Mouse (Mus musculus): ENCODE data around the gene Med29. TPM values are rescaled to one million over a fixed set of nuclear protein-coding genes. Genes with fewer than 3 reads are reported as not detected.

Med29 gene
- polyA plus RNA-seq (2012; rRNA removed), result 50.4 and 52.9 TPM in 2 replicates

DNA sequence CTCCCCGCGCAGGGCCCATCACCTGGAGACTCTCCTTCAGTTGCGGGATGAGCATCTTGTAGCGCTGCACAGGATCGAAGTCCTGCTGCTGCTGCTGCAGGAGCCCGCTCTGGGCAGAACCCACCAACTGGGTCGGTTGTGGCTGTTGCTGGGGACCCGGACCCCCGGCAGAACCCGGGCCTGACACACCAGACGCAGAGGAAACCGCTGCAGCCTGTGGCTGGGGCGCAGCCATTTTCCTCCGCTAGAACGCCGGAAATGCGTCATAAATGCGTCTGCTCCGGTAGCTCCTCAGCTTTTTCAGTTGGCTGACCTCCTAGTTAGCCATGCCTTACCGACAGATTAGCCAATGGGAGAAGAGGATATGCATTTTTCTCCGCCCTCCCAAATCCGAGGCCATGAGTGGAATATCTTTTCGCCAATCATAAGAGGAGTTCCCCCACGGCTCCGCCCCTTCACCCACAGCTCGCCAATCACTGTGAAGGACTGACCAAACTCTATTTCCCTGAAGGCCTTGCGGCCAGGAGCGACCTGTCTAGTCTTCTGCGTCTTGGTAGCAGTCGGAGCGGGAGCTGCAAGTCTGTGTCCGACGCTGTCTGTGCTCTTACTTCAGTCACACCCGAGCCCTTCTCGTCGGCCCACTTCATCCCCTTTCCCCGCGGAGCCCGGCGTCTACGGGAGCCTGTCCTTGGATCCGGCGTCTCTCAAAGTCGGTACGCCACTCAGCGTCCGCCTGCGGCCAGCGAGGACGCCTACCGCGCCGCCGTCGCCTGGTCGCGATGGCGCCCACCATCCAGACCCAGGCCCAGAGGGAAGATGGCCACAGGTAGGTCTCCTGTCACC lies at the start of gene Med29, which contains the start of gene Paf1:
Gene Med29, minus strand, starts transcription at position 280 of the 843 bp plus-strand sequence.
Gene Paf1, plus strand, starts transcription at position 523 of the 843 bp plus-strand sequence.
- WGBS, result under 1% methylated on average over 58 of the region's 58 CpGs
- no peak for DNase-seq (ENCODE audit: low read depth, low spot score)

DNA sequence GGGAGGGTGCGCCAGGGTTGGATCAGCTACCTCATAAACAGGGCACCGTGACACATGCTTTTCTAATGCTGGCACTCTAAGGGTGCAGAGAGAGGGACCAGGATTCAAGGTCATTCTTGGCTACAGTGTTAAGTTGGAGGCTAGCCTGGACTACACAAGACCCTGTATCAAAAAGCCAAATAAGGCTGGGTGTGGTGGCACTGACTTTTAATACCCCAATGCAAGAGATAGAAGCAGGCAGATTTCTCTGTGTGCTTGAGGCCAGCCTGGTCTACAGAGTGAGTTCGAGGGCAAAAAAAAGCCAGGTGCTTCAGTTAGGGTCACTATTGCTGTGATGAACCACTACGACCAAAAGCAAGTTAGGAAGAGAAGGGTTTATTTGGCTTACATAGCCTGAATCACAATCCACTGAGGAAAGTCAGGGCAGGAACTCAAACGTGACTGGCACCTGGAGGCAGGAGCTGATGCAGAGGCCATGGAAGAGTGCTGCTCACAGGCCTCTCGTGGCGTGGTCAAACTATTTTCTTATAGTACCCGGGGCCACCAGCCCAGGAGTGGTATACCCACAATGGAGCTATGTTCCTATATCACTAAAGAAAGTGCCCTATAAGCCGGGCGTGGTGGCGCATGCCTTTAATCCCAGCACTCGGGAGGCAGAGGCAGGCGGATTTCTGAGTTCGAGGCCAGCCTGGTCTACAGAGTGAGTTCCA lies 49.4 kb upstream of the Med29 start:
- no peak for DNase-seq (ENCODE audit: low read depth, low spot score)
- 83% methylated on average over 14 of the region's 14 CpGs for WGBS

DNA sequence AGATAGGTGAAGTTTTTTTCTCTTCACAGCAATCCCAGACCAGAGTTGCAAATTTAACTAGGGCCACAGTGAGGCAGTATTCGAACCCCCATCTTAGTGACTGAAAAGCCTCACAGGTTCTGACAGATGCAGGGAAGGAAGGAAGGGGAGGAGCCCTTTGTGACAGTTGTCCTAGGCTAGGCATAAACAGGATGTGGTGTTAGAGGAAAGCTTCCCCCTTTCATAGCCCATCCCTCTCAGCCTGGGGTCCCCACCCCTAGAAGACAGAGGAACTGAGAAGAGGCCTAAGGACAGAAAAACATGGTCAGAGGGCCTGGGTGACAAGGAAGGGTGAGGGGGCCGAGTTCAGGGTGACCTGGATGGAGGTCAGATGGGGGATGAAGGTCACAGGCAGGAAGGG lies 48.2 kb upstream of the Med29 start:
- DNase-seq (ENCODE audit: low read depth, low spot score), result no peak
- 62% methylated on average over 2 of the region's 2 CpGs for WGBS

DNA sequence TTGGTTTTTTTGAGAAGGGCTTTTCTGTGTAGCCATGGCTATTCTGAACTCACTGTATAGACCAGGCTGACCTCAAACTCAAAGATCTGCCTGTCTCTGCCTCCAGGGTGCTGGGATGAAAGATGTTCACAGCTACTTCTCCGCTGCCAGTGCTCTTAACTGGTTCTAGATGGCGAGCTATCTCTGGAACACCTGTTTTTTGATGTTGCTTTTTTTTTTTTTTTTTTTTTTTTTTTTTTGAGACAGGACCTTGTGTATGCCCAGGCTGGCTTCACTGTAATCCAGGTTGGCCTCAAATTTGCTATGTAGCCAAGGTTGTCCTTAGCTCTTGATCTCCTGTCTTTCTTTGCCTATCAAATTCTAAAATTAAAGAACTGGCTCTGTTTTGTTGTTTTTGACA lies 46.3 kb upstream of the Med29 start:
- DNase-seq (ENCODE audit: low read depth, low spot score), result no peak
- WGBS, result 87% methylated on average over 2 of the region's 2 CpGs

DNA sequence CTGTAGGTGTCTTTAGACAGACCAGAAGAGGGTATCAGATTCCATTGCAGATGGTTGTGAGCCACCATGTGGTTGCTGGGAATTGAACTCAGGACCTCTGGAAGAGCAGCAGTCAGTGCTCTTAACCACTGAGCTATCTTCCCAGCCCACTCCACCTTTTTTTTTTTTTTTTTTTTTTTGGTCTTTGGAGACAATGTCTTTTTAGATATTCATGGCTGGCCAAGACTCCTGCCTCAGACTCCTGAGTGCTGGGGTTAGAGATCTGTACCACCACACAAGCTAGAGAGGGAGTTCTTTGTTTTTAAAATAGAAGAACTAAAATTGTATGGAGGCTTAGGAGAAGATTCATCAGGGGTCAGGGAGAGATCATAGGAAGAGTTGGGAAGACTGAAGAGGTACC lies 45.5 kb upstream of the Med29 start:
- DNase-seq (ENCODE audit: low read depth, low spot score), result no peak

DNA sequence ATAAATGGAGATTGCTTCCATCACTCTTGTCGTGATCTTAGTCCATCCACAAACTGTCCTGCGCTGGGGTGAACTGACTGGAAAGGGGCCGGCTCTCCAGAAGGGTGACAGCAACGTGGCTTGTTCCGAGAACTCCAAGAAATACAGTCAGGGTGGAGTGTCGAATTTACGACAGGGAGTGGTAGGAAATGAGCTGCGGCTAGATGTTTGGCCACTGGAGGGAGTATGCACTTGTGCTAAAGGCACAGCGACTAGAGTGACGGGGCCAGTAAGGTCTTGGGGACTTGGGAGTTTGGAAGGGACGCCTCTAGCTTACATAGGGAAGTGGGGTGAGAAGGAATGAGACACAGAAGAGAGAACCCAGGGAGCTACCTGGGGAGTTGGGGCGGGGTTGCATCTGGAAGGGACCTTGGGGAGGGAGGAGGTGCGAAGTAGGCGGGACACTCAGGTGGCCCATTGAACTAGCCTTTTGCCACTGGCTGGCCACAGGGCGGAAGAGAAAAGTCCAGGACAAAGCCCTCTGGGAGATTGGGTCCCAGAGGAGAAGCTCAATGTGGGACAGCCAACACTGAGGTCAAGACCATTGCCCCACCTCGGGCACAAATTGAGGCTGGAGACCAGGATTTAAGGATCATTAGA lies 44.5 kb upstream of the Med29 start, which contains the start of gene Gmfg:
Gene Gmfg, plus strand, starts transcription at position 516 of the 639 bp plus-strand sequence.
- DNase-seq (ENCODE audit: low read depth, low spot score), result peak; percentile 85
- 2% methylated on average over 16 of the region's 16 CpGs for WGBS

DNA sequence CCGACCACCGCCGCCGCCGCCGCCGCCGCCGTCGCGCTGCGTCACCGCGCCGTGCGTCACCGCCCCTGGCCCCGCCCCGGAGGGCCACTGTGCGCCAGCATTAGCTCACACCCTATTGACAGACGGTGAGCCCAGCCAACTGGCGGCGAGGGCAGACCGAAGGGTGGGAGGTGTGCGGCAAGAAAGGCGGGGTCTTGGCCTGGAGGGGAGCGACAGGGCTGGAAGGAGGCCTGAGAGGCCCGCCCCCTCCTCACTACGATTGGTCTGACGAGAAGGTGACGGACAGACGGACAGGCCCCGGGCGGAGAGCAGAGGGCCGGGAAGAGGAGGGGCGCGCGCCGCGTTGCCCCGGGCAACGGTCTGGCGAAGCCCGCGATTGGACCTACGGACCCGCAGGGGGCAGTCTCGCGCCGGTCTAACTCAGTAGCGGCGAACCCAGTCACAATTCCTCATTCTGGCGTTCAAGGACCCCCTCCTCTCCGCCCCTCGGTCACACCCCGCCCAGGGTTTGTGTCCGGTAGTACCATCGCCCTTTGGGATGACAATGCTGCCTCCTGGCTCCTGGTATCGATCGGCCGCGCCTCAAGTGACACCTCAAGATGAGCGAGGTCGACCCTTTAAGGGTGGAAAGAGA lies 43.9 kb upstream of the Med29 start:
- under 1% methylated on average over 59 of the region's 64 CpGs for WGBS
- DNase-seq (ENCODE audit: low read depth, low spot score), result peak; percentile 98

DNA sequence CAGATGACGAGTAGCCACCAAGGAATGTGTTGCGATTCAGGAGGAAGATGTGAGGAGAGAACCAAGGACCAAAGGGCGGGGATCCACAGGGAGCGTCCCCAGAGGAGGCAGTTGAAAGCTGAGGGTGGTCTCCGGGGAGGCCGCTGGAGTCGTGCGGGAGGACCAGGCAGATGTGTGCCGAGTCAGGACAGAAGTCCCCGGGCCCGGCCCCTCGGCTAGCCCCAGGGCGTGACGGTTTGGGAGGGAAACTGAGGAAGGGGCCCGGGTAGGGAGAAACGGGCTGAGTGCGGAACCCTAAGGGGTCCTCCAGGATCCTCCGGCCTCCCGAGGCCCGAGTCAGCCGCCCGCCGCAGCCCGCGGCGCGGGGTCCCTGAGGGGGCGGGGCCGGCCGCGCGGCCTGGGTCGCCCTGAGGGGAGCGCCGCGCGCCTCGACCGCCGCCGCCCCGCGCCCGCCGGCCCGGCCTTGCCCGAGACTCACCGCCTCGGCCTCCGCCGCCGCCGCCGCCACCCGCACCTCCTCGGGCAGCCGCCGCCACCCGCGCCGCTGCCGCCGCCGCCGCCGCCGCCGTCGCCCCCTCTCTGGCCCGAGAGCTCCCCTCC lies 43.3 kb upstream of the Med29 start:
- 7% methylated on average over 61 of the region's 70 CpGs for WGBS
- no peak for DNase-seq (ENCODE audit: low read depth, low spot score)

DNA sequence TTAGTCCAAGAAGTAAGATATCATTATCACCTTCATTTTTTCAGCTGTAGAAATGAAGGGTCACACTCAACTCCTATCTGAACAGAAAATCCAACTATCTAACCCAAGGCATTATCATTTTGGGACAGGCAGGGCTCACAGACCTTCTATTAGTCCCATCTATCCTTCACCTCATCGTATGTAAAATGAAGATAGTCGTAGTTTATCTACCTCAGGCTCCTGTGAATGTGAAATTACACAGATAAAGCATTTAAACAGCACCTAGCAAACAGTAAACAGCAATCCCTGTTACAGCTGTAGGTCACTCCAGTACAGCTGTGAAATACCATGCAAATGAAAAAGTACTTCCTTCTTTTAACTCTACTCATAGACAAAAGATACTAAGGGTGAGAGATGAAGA lies 39.7 kb upstream of the Med29 start:
- DNase-seq (ENCODE audit: low read depth, low spot score), result no peak
- 82% methylated on average over 2 of the region's 2 CpGs for WGBS

DNA sequence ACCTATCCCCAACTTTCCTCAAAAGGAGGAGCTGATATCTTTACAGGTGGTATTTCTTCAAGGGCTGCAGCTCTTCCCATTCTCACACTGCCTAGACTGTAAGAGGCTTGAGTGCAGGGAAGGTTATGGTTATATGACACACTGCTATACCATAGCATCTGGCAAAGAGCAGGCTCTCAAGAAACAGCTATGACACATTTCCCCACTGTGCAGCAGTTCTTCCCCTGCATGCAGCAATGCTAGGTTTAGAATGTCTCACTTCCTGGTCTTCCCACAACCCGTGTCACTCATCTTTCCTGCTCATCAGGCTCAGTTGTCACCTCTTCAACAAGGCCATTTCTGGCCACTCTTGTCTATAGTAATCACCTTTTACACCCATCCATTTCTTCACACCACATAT lies 38.0 kb upstream of the Med29 start:
- WGBS, result 53% methylated on average over 1 of the region's 1 CpGs
- no peak for DNase-seq (ENCODE audit: low read depth, low spot score)

DNA sequence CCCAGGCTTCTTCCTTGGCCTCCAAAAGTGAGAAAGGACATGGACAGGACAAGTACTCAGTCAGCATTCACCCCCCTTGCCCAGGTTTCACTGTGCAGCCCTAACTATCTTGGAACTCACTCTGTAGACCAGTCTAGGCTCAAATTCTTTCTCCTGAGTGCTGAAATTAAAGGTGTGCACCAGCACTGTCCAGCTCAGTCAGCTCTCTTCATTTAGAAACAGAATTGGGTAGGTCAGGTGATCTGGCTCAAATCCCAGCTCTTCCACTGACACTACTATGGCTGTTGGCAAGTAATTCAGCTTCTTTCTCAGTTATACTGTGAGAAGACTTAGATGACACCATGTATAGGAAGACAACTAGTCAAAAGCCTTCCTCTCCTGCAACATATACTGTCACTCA lies 35.2 kb upstream of the Med29 start:
- DNase-seq (ENCODE audit: low read depth, low spot score), result no peak

DNA sequence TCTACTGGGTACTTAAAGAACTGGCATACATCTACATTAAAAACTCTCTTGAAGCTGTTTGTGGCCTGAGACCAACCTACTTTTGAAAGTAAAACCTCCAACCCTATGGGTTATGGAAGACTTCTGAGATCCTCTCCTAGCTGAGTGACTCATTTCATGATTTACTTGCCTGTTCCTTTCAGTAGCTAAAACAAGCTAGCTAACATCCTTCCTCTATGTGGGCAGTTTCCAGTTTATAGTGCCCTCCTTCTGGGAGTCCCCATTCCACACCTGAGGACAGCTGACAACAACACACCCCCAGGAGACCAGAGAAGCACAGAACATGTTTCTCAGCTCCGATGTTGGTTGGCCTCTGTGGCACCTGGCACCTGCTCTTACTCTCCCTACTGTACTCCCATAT lies 30.5 kb upstream of the Med29 start:
- 83% methylated on average over 1 of the region's 1 CpGs for WGBS
- no peak for DNase-seq (ENCODE audit: low read depth, low spot score)

DNA sequence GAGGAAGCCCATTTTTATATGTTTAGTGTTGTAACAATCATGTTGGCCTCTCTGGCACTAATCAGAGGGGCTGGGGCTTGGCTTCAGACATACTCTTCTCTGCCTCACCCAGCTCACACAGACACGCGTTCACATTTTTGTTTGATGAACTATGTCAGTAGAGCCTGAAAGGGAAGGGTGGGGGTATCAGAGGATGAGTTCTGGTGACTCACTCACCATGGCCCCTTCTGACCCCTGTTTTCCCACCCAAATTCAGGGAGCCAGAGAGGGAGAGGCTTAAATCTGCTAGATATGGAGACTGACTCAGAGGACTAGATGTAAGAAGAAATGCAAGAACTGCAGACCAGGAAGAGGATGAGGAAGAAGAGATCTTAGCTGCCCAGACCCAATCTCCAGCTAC lies 26.9 kb upstream of the Med29 start:
- DNase-seq (ENCODE audit: low read depth, low spot score), result no peak
- WGBS, result 94% methylated on average over 2 of the region's 2 CpGs

DNA sequence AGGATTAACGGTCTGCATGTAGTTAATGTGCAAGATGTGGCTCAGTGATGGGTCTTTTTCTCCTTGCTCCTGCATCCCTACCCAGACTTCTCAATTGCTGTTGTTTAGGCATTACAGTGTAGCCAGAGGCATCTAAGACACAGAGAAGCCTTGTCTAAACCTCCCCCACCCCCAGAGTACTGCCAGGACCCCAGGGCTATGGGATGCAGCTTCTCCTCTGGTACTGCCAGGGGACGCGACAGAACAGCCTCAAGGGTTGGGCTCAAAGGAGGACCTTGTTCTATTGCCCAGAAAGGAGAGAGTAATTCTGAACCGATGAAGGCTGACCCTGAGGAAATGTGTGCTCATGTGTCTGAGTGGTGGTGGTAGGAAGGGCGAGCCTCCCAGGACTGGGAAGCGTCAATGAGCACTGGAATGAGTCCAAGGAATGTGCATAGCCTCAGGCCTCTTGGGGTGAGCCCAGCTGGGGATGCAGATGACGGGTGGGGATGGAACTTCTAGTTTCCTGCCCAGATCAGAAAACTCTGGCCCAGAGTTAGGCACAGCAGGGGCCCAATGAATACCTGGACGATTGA lies 25.7 kb upstream of the Med29 start:
- 51% methylated on average over 8 of the region's 8 CpGs for WGBS

DNA sequence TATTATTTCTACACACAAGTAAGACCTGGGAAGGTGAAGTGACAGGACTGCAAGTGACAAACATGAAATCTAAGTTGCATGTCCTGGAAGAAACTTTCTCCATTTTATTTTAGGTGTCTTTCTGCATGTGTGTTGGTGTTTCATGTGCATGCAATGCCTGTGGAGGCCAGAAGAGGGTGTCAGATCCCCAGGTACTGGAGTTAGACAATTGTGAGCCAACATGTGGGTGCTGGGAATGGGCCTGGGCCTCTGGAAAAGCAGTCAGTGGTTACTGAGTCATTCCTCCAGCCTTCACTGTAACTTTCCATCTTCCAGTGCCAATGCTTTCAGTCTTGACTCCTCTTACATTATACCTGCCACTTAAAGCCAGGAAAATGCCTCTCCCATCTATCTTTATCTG lies 24.9 kb upstream of the Med29 start:
- DNase-seq (ENCODE audit: low read depth, low spot score), result no peak

More for the DNA sequence above, 25.7 kb upstream of the Med29 start:
- DNase-seq (ENCODE audit: low read depth, low spot score), result no peak

DNA sequence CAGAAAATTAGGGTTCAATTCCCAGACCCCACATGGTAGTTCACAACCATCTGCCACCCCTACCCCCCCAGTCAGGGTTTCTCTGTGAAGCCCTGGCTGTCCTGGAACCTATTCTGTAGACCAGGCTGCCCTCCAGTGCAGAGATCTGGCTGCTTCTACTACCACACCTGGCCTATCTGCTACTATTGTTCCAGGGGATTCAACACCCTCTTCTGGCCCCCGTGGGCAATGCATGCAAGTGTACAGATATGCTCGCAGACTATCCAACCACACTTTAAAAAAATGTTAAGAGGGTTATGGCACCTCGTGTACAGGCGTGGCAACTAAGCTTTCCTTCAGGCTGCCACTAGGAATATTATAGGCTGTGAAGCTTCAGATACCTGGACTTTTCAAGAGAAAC lies 20.3 kb upstream of the Med29 start:
- 49% methylated on average over 4 of the region's 4 CpGs for WGBS
- DNase-seq (ENCODE audit: low read depth, low spot score), result no peak

DNA sequence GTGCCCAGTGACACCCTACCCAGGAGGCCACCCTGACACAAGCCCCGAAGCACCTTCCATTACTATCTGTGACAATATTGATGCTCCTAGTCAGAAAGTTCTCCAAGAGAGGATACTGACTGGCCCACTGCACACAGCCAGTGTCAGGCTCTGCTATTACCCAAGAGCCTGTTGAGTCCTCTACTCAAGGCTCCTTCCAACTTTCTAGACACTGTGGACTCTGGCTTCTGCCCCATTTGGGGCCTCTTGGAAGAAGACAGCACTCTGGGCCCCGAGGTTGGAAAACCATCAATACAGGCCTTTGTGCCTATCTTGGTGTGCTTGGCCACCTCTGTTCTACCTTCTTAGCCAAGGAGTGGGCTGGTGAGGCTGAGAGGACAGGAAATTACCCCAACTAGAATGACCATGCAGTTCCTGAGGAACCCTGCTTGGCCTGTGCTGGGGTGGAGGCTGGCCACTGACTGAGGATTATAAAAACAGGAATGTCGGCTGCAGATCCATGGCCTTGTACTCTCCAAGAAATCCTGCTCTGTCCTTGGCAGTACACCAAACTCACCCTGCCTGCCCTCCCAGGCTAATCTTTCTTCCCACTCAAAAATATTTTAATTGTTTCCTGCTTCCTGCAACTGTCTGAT lies 18.4 kb upstream of the Med29 start:
- 42% methylated on average over 3 of the region's 3 CpGs for WGBS
- DNase-seq (ENCODE audit: low read depth, low spot score), result no peak

DNA sequence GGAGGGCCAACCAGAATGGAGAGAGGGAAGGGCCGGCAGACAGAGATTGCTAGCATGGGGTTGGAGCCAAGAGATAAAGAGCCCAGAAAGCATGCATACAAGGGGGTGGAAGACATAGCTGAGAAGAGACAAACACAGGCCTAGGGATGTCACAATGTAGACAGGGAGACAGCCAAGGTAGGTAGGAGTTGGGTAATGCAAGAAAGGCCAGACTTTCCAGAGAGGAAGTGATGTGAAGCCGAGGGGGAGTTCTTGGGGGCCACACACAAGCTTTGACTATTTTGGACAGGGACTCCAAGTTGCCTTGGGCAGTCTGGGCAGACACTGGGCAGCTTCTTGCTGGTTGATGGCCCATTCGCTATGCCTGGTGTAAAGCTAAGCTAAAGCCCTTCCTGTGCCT lies 9.4 kb upstream of the Med29 start:
- WGBS, result 76% methylated on average over 3 of the region's 3 CpGs
- DNase-seq (ENCODE audit: low read depth, low spot score), result no peak

DNA sequence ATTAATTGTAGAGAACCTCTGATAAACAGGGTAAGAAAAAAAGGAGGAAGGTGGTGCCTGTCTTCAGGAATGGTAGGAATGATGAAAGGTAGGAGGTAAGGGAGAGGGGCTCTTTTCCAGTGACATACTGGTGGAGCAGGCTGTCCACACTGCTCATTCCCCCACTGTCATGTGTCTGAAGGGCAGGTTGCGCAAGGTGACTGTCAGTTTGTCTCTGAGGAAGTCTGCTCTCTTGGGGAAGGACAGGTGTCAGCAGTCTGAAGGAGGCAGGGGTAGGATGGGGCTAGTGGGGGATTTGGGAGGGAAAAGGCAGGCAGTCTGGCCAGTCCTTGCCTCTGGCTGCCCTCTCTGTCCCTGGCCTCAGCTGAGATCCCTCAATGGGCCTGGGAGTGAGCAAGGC lies 8.5 kb upstream of the Med29 start:
- DNase-seq (ENCODE audit: low read depth, low spot score), result no peak
- 100% methylated on average over 1 of the region's 1 CpGs for WGBS
